Mouse (Mus musculus): Measurements from ENCODE around the gene Ptpdc1.

The Ptpdc1 gene

GRCm38 (mm10) chr13:48585786-48586185 is 39.7 kb downstream of the Ptpdc1 start:
- DNase-seq (ENCODE audit: low spot score): no peak

- no peak for DNase-seq (ENCODE audit: low spot score)
Observed at GRCm38 (mm10) chr13:48582688-48583379, 42.6 kb downstream of the Ptpdc1 start.

- no peak for DNase-seq (ENCODE audit: low spot score)
Observed at GRCm38 (mm10) chr13:48578616-48579015, 46.8 kb downstream of the Ptpdc1 start.

- DNase-seq (ENCODE audit: low spot score): no peak
Observed at GRCm38 (mm10) chr13:48577836-48578235, 47.6 kb downstream of the Ptpdc1 start.

GRCm38 (mm10) chr13:48577007-48577406 is 48.5 kb downstream of the Ptpdc1 start:
- no peak for DNase-seq (ENCODE audit: low spot score)

GRCm38 (mm10) chr13:48574718-48575117 is 50.7 kb downstream of the Ptpdc1 start:
- no peak for DNase-seq (ENCODE audit: low spot score)

GRCm38 (mm10) chr13:48573525-48574355 is 51.7 kb downstream of the Ptpdc1 start:
- no peak for DNase-seq (ENCODE audit: low spot score)

- DNase-seq (ENCODE audit: low spot score): peak; percentile 27
Observed at GRCm38 (mm10) chr13:48572127-48572526, 53.3 kb downstream of the Ptpdc1 start.

GRCm38 (mm10) chr13:48571298-48571697 is 54.2 kb downstream of the Ptpdc1 start:
- no peak for DNase-seq (ENCODE audit: low spot score)

GRCm38 (mm10) chr13:48569576-48570132 is 55.8 kb downstream of the Ptpdc1 start:
- DNase-seq (ENCODE audit: low spot score): no peak

- DNase-seq (ENCODE audit: low spot score): no peak
Observed at GRCm38 (mm10) chr13:48567646-48568045, 57.8 kb downstream of the Ptpdc1 start.

GRCm38 (mm10) chr13:48566116-48566935 is 59.1 kb downstream of the Ptpdc1 start:
- DNase-seq (ENCODE audit: low spot score): peak; percentile 90

GRCm38 (mm10) chr13:48564881-48565600 is 60.4 kb downstream of the Ptpdc1 start:
- DNase-seq (ENCODE audit: low spot score): no peak

- DNase-seq (ENCODE audit: low spot score): no peak
Observed at GRCm38 (mm10) chr13:48562336-48562735, 63.1 kb downstream of the Ptpdc1 start.

- no peak for DNase-seq (ENCODE audit: low spot score)
Observed at GRCm38 (mm10) chr13:48561481-48561880, 64.0 kb downstream of the Ptpdc1 start.

GRCm38 (mm10) chr13:48555976-48556375 is 69.5 kb downstream of the Ptpdc1 start:
- no peak for DNase-seq (ENCODE audit: low spot score)

- DNase-seq (ENCODE audit: low spot score): no peak
Observed at GRCm38 (mm10) chr13:48554552-48554951, 70.9 kb downstream of the Ptpdc1 start.

GRCm38 (mm10) chr13:48553511-48553910 is 72.0 kb downstream of the Ptpdc1 start:
- no peak for DNase-seq (ENCODE audit: low spot score)

GRCm38 (mm10) chr13:48552181-48553090 is 73.0 kb downstream of the Ptpdc1 start:
- DNase-seq (ENCODE audit: low spot score): peak; percentile 94

- DNase-seq (ENCODE audit: low spot score): no peak
Observed at GRCm38 (mm10) chr13:48548296-48548695, 77.2 kb downstream of the Ptpdc1 start.

All from ovary, postnatal 36 days (tissue).